Mouse (Mus musculus): Measurements from ENCODE around the gene Rsf1.

DNA sequence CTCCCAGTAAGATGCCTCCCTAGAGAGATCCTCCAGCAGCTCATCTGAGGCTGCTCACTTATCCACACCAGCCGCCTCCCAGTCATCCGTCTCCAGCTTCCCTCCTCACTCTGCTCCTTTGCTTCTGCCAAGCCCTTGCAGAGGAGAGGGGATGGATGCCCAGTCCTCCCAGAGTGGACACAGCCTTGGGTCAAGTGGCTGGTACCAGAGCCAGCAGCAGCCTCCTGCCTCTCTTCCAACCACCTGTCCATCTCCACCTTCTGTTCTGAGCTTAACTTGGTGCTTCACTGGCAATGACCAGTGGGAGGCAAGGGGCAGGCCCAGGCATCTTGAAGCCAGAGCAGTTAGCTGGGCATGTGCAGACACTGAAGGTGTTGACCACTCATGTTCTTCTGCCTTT is 33.2 kb upstream of the Rsf1 start:
- no peak for TF ChIP-seq CTCF (IDR thresholded peaks at IDR 0.05)
- TF ChIP-seq POLR2A (IDR thresholded peaks at IDR 0.05; ENCODE audit: insufficient read depth, low read depth, low read length): no peak

Data from heart, adult 2 months (tissue).